Mouse (Mus musculus) CD4-positive naive resting alpha-beta T cell, adult 76 days (primary cell): Measurements from ENCODE around the gene Mrpl1. TPM values are rescaled to one million over a fixed set of nuclear protein-coding genes. Genes with fewer than 3 reads are reported as not detected.

Experiments used
- total RNA-seq: library from RNA; stranded (reverse); gene quantifications from one replicate; pipeline ENCODE4 v1.2.4, GENCODE M21; 2023

Mrpl1 gene
- total RNA-seq, result 11.5 TPM

DNA sequence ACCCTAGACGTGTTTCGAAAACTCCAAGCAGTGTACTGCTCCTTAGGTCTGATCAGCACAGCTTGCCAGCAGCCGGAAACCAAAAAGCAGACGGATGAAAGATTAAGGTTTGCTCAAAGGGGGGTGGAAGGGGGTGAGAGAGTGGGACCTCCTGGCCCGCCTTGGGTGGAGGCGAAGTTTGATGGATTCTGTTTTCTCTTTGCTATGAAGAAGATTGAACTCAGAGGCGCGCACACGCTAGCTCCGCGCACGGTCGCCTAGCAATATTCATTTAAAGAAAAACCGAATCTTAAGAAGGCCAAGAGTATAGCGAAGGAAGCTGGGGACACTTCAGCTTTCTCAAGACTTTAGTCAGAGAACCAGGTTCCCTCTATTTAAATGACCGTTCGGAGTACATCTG lies at the start of gene Mrpl1:
Mrpl1 (plus strand) TSS at position 35 of the 400 bp plus-strand sequence.

DNA sequence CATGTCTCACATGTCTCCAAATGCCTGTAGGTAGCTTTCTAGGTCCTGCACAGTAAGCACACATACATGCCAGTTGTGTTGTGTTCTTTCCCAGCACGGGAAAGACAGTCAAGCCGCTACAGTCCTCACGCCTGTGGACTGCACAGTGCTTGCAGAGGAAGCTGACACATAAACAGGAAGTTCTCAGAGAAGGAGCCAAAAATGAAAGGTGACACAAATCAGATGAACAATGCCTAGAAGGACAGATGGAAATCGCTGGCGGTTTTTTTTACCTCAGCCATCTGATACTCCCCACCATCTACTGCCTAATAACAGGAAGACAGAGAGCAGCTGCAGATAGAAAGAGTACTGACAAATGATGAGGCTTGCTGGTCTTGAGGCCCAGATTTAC lies 45.3 kb upstream of the Mrpl1 start, which contains the start of gene Cnot6l:
Cnot6l (minus strand) TSS at position 151 of the 391 bp plus-strand sequence.

Other genes starting within 250 kb of the Mrpl1 start
- 221 TPM for gene Cnot6l, start 45.3 kb upstream of the Mrpl1 start, total RNA-seq
- not detected for gene Fras1, start 164.5 kb downstream of the Mrpl1 start, total RNA-seq